Mouse (Mus musculus): ENCODE results near the gene Grn. TPM values are rescaled to one million over a fixed set of nuclear protein-coding genes. Genes with fewer than 3 reads are reported as not detected.
A peak's percentile ranks its signal among the peaks of the same experiment; 100 is the strongest.

Gene Grn
- total and polyA plus RNA-seq, 2 experiments from 2014 or later, result 98.5 to 104 TPM

DNA sequence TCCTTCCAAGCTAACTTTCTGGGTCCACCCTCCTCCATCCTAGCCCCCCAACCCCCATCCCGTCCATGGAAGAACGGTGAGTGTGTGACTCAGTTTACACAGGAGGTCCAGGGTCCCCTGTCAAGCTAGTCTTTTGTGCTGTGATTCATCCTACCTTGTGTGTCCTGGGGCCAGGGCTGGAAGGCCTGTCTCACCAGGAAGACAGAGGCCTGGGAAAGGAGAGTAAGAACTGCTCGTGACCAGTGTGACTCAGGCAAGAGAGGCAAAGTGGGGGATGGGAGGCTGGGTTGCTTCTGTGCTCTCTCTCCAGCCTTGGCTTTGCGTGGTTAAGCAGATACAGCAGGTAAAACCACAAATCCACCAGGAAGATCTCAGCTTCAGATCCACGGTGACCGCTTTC lies 5.4 kb upstream of the Grn start:
- Histone ChIP-seq H3K9me3 (ENCODE audit: low read length) (no peaks in the 10 kb centered on the region), H3K4me3 (ENCODE audit: low read length) (no peak overlapping the region), H3K4me1 (ENCODE audit: insufficient read depth, low read length) (peaks cover 5% of the 10 kb centered on the region), H3K27me3 (ENCODE audit: insufficient read depth, low read length) (no peaks in the 10 kb centered on the region), H3K36me3 (ENCODE audit: insufficient read depth, low read length) (no peaks in the 10 kb centered on the region), H3K27ac (no peak overlapping the region), H3K4me2 (ENCODE audit: low read depth, low read length) (no peak overlapping the region), H3K9ac (replicated peaks; ENCODE audit: low read length) (no peak overlapping the region)
- DNase-seq (ENCODE audit: low spot score) (no peak), ATAC-seq (no peak)
- TF ChIP-seq CTCF (IDR thresholded peaks at IDR 0.05; ENCODE audit: low read depth), result no peak
- 79% methylated on average over 6 of the region's 6 CpGs for WGBS

DNA sequence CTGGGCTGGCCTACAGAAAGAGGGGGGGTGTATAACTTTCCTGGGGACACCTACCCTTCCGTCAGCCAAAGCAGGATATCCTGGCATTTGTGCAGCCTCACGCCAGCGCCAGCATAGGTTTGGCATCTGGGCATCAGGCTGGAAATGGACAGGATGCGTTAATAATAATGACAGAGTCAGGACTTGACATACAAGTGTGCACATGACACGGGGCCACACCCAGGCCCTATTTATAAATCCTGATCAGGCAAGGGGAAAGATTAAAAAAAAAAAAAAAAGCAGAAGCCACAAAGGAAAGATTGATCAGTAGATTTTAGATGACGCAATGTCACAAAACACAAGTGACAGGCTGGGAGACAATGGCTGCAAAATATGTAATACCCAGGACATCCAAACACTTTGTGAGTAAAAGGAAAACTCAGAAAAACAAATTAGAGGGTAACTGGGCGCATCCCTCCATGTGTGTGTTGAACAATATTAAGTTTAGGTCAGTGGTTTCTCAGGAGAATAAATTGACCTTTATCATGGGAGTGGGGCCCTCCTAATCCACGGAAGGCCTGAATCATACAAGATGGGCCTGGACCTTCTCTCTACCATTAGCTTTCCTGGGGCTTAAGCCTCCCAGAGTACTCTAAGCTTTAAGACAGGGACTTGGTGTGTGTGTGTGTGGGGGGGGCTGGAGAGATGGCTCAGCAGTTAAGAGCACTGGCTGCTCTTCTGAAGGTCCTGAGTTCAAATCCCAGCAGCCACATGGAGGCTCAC lies 4.4 kb upstream of the Grn start:
- Histone ChIP-seq H3K4me2 (ENCODE audit: low read depth, low read length) (no peak overlapping the region), H3K36me3 (ENCODE audit: insufficient read depth, low read length) (no peaks in the 10 kb centered on the region), H3K4me3 (ENCODE audit: low read length) (no peak overlapping the region), H3K9me3 (ENCODE audit: low read length) (no peaks in the 10 kb centered on the region), H3K4me1 (ENCODE audit: insufficient read depth, low read length) (peaks cover 8% of the 10 kb centered on the region), H3K9ac (replicated peaks; ENCODE audit: low read length) (no peak overlapping the region), H3K27ac (no peak overlapping the region), H3K27me3 (ENCODE audit: insufficient read depth, low read length) (no peaks in the 10 kb centered on the region)
- 86% methylated on average over 8 of the region's 8 CpGs for WGBS
- ATAC-seq (no peak), DNase-seq (ENCODE audit: low spot score) (no peak)
- no peak for TF ChIP-seq CTCF (IDR thresholded peaks at IDR 0.05; ENCODE audit: low read depth)

DNA sequence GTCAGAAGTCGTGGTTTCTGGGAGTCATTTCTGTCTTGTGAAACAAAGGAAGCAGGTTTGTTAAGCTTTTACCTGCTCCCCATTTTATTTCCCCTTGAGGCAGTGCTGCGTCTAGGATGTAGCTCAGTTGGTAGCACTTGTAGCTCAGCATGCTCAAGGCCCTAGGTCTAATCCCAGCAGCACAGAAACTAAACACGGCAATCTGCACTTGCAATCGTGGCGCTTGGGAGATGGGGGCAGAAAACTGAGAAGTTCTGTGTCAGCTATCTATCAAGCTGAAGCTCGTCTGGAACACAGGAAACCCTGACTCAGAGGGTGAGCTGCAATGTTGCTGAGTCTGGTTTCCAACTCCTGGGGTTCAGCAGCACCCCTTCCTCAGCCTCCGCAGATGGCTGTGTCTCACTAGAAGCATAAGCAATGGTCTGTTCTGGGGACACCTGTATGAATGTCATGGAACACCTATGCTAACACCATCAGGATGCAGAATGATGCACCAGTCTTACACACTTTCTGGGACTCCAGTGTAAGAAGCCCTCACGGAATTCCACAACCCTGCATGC lies 1.1 kb upstream of the Grn start:
- Histone ChIP-seq H3K9ac (replicated peaks; ENCODE audit: low read length) (no peak overlapping the region), H3K36me3 (ENCODE audit: insufficient read depth, low read length) (no peaks in the 10 kb centered on the region), H3K4me2 (ENCODE audit: low read depth, low read length) (peak overlapping the region; percentile 92; the same call in 1 of the 2 replicates), H3K4me1 (ENCODE audit: insufficient read depth, low read length) (peaks cover 16% of the 10 kb centered on the region), H3K27me3 (ENCODE audit: insufficient read depth, low read length) (no peaks in the 10 kb centered on the region), H3K4me3 (ENCODE audit: low read length) (no peak overlapping the region), H3K27ac (no peak overlapping the region), H3K9me3 (ENCODE audit: low read length) (no peaks in the 10 kb centered on the region)
- no peak for TF ChIP-seq CTCF (IDR thresholded peaks at IDR 0.05; ENCODE audit: low read depth)
- WGBS, result 68% methylated on average over 8 of the region's 8 CpGs
- DNase-seq (ENCODE audit: low spot score), result no peak
- ATAC-seq, result no peak

- Histone ChIP-seq H3K4me3 (ENCODE audit: low read length) (peak overlapping the region; percentile 56), H3K27ac (peak overlapping the region; percentile 41; the same call in 1 of the 2 replicates), H3K36me3 (ENCODE audit: insufficient read depth, low read length) (no peaks in the 10 kb centered on the region; the same call in 1 of the 2 replicates), H3K9ac (replicated peaks; ENCODE audit: low read length) (peak overlapping the region; percentile 64), H3K27me3 (ENCODE audit: insufficient read depth, low read length) (no peaks in the 10 kb centered on the region), H3K4me1 (ENCODE audit: insufficient read depth, low read length) (peaks cover 16% of the 10 kb centered on the region), H3K9me3 (ENCODE audit: low read length) (no peaks in the 10 kb centered on the region), H3K4me2 (ENCODE audit: low read depth, low read length) (peak overlapping the region; percentile 92)
- WGBS, result 40% methylated on average over 3 of the region's 3 CpGs
- ATAC-seq (no peak), DNase-seq (ENCODE audit: low spot score) (no peak)
- TF ChIP-seq CTCF (IDR thresholded peaks at IDR 0.05; ENCODE audit: low read depth), result no peak
These were observed 564 bp upstream of the Grn start for GRCm38 (mm10) chr11:102429551-102429950.

GRCm38 (mm10) chr11:102431018-102431645 lies 1.0 kb downstream of the Grn start:
- Histone ChIP-seq H3K9ac (replicated peaks; ENCODE audit: low read length) (peak overlapping the region; percentile 64), H3K9me3 (ENCODE audit: low read length) (no peaks in the 10 kb centered on the region), H3K4me2 (ENCODE audit: low read depth, low read length) (peak overlapping the region; percentile 92), H3K4me1 (ENCODE audit: insufficient read depth, low read length) (peaks cover 16% of the 10 kb centered on the region), H3K4me3 (ENCODE audit: low read length) (peak overlapping the region; percentile 56), H3K27me3 (ENCODE audit: insufficient read depth, low read length) (no peaks in the 10 kb centered on the region), H3K27ac (peak overlapping the region; percentile 70), H3K36me3 (ENCODE audit: insufficient read depth, low read length) (peaks cover 13% of the 10 kb centered on the region)
- ATAC-seq, result peak; percentile 30; the same call in 1 of the 2 replicates
- peak; percentile 90 for DNase-seq (ENCODE audit: low spot score)
- 0% methylated on average over 7 of the region's 7 CpGs for WGBS
- peak; percentile 82 for TF ChIP-seq CTCF (IDR thresholded peaks at IDR 0.05; ENCODE audit: low read depth)

GRCm38 (mm10) chr11:102431728-102432114 lies 1.6 kb downstream of the Grn start:
- no peaks in the 10 kb centered on the region for H3K27me3 ChIP-seq (ENCODE audit: insufficient read depth, low read length)
- no peak overlapping the region for H3K4me2 ChIP-seq (ENCODE audit: low read depth, low read length)
- TF ChIP-seq CTCF (IDR thresholded peaks at IDR 0.05; ENCODE audit: low read depth), result no peak
- no peak overlapping the region for H3K4me3 ChIP-seq (ENCODE audit: low read length)
- no peaks in the 10 kb centered on the region for H3K9me3 ChIP-seq (ENCODE audit: low read length)
- no peak overlapping the region for H3K27ac ChIP-seq
- DNase-seq (ENCODE audit: low spot score) (no peak), ATAC-seq (no peak)
- peaks cover 17% of the 10 kb centered on the region for H3K36me3 ChIP-seq (ENCODE audit: insufficient read depth, low read length)
- no peak overlapping the region for H3K9ac ChIP-seq (replicated peaks; ENCODE audit: low read length)
- WGBS, result 75% methylated on average over 3 of the region's 3 CpGs
- H3K4me1 ChIP-seq (ENCODE audit: insufficient read depth, low read length), result peaks cover 16% of the 10 kb centered on the region
